Mouse (Mus musculus): ENCODE results near the gene Maats1.

The Maats1 gene

DNA sequence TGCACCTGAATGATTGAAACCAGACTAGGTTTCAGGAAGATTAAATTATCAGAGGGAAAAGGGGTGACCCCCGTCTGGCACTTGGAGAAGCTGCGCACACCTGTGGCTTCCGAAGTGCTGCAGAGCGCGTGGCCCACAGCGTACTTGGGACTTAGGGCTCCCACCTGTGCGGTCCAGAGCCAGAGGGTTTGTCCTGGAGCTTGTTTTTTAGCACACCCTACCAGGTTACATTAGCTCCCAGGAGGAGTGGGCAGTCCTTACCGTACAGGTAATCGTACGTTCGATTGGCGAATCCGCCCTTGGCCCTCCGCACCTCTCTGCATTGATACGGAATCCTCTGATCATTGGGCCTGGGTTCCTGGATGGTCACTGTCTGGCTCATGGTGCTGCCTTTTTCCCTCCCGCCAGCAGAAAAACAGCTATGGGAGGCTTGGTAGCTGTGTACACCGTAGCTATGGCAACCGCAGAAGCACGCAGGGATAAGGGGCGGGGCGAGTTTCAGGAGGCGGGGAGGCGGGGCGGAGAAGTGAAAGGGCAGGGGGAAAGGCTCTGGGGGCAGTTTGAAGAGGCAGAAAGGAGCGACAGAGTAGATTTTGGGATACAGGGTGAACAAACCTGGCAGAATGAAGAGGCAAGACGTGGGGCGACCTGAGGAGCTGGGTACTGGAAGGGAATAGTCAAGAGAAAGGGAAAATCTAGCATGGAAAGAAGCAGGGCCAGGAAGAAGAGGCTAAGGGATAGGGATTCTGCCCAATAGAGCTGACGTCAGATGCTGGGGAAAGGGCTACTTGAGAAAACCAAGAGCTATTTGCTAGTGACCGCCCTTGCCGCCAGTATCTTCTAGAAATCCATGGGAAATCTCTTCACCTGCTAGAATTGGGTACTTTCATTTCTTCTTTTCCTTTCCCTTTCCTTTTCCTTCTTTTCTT, at the start of gene Maats1:
Gene Maats1 (minus strand): TSS at position 748 of the 929 bp plus-strand sequence.
- no peak for TF ChIP-seq GATA4 (IDR thresholded peaks at IDR 0.05; ENCODE audit: insufficient replicate concordance, low read length)

DNA sequence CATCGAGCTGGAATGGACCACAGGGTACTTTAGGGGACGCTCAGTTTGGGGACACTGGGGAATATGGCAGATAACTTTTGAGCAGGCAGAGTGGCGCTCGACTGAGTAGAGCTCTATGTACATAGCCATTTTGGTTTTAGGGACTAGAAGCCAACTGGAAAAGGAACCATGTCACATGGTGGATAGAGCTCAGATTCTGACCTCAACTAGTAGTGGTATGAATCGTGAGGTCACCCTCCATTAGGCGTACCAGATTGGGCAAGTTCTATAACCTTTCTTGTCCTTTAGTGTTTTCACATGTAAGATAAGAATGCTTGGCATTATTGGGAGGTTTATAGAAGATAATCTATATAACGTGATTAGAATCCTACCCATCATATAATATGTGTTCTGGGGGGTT, 48.4 kb upstream of the Maats1 start:
- no peak for TF ChIP-seq GATA4 (IDR thresholded peaks at IDR 0.05; ENCODE audit: insufficient replicate concordance, low read length)

DNA sequence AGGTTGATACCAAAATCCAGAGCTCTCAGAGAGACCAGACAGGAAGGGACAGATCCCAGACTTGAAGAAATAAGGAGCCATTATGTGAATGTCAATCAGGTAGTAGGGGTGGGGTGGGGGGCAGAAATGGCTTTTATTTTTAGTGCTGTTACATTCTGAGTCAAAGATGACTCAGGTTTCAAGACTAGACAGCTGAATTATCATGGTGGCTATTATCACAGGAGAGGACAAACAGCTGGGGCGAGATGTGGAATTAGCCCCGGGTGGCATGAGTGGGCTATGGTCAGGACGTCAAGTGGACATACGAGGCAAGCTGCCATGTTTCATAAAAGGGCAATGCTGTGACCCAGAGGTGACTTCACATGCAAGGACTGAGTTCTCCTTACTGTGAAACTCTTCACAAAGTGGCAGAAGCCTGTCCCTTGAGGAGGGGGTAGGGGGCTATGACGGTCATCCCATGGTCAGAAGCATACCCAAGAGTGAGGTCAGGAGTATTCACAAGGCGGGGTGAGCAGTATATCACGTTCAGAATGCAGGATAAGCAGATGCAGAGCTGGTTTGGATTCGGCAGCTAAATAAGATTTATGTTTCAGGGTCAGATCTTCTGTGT, 47.4 kb upstream of the Maats1 start:
- no peak for TF ChIP-seq GATA4 (IDR thresholded peaks at IDR 0.05; ENCODE audit: insufficient replicate concordance, low read length)

DNA sequence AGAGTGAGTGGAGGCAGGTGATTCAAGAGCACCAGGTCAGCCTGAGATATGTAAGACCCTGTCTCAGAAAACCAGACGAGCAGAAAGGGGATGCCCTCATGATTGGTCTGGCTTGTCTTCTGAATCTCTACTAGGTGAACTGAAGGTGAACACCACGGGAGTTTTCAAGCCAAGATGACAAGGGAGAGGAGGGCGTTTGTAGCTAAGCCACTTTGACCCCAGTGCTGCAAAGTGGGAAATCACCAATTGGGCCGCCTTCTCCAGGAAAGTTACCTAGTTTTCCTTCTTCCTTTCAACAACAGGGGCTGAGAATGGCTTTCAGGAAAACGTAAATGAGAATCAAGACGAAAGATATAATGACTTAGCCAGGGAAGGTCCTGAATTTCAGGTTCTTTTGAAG, 46.8 kb upstream of the Maats1 start:
- TF ChIP-seq GATA4 (IDR thresholded peaks at IDR 0.05; ENCODE audit: insufficient replicate concordance, low read length): no peak

DNA sequence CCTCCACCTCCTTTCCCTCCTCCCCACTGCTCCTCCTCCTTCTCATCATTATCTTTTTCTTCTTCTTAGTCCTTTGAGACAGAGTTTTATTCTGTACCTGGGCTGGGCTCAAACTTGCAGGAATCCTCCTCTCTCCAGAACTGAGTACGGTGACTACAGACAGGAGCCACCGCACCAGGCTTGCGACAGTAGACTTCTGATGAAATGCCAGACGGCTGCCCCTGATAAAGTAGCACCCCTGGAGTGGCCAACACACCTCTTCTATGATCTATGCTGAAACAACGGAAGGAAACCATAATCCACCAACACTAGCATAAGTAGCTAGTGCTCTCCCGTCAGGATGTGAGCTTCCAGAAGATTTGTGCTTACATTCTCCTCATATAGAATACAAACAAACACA, 45.4 kb upstream of the Maats1 start:
- no peak for TF ChIP-seq GATA4 (IDR thresholded peaks at IDR 0.05; ENCODE audit: insufficient replicate concordance, low read length)

DNA sequence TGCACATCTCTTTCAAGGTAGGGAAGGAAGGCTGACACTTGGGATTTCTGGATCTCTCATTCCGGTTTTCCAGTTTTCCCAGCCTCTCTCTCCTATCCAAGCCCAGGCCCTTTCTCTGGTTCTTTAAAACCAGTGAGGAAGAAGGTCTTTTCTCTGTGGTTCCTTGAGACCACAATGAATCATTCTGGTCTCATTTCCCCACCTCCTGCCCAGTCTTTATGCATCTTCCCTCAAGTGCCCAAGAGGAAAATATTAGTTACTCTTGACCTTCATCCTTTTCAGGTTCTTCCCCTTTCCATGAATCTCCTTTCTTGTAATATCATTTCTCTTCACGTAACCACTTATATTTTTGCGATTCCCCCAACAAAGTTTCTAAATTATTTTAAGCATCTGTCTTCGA, 43.8 kb upstream of the Maats1 start:
- no peak for TF ChIP-seq GATA4 (IDR thresholded peaks at IDR 0.05; ENCODE audit: insufficient replicate concordance, low read length)

DNA sequence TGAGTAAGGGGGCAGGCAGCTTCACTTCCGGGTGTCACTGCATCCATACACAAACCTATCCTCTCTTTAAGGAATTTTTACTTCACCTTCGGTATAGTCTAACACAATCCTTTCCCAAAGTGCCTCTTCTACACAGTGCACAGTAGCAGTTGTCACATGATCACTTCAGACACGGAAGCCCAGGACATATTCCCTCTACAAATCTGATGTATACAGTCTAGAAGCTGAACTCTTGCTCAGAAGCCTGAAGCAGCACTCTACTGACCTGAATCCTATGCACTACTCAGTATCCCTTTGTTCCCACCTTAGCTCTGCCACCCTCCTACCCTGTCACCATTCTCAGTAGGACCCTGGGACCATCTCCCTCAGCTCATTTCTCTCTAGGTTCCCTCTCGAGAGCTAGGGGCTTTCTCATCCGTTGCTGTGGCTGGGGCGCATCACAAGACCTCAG, 43.3 kb upstream of the Maats1 start:
- no peak for TF ChIP-seq GATA4 (IDR thresholded peaks at IDR 0.05; ENCODE audit: insufficient replicate concordance, low read length)

DNA sequence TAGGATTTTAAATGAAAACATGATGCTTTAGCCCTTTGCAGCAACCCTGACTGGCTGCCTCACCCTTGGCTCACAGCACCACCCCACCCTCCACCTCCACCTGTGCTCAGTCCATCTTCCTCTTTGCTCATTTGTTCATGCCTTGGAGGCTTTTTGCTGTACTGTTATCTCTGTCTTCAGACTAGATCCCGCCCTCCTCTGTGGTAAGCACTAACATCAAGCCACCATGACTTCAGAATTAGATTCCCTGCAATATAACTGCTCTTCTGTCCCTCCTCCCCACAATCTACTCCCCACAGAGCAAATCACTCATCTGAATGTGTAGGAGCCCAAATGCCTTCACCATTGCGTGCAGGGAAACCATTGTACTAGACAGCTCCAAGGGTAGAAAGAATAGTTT, 41.7 kb upstream of the Maats1 start:
- TF ChIP-seq GATA4 (IDR thresholded peaks at IDR 0.05; ENCODE audit: insufficient replicate concordance, low read length): no peak

DNA sequence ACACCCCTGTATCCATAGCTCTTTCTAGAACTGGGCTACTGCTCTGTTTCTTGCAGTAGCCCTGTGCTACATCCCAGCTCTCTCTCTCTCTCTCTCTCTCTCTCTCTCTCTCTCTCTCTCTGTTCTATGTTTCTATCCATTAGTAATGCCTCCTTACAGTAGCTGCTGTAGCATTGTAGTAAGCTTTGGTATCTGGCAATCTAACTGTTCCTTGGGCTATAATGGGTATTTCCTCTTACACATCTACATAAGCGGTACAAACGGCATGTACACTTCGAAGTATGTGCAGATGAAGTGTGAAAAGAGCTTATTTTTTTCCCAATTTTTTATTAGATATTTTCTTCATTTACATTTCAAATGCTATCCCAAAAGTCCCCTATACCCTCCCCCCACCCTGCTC, 38.0 kb upstream of the Maats1 start:
- TF ChIP-seq GATA4 (IDR thresholded peaks at IDR 0.05; ENCODE audit: insufficient replicate concordance, low read length): no peak

DNA sequence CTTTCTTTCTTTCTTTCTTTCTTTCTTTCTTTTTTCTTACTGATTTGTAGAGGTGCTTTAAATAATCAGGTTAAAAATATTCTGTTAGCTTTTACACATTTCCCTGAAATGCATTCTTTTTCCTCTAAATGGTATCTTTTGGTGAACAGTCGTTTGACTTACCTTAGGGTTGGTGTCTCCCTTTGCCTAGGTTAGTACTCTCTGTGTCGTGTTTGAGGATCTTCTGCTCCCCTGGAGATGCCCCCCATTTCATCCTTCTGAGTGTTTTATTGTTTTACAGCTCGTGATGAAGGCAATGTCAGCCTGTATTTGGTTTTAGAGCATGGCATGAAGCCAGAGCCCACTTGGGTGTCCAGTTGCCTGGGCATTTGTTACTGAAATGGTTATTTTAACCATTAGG, 37.5 kb upstream of the Maats1 start:
- TF ChIP-seq GATA4 (IDR thresholded peaks at IDR 0.05; ENCODE audit: insufficient replicate concordance, low read length): no peak

DNA sequence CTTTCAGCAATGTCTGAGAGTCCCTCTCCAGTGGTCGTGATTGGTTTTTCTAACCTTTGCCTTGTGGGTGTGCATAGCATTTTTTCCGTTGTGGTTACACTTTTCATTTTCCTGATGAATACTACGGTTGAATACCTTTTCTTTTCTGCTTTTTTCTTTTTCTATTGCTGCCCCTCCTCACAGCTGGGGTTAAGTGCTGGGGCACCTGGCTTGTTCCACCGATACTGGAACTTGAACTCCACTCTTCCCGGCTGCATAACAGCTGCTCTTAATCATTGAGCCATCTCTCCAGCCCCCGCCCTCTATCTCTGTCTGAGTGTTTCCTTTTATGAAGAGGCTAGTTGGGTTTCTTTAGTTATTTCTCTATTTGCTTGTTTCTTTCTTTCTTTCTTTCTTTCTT, 37.1 kb upstream of the Maats1 start:
- TF ChIP-seq GATA4 (IDR thresholded peaks at IDR 0.05; ENCODE audit: insufficient replicate concordance, low read length): no peak

DNA sequence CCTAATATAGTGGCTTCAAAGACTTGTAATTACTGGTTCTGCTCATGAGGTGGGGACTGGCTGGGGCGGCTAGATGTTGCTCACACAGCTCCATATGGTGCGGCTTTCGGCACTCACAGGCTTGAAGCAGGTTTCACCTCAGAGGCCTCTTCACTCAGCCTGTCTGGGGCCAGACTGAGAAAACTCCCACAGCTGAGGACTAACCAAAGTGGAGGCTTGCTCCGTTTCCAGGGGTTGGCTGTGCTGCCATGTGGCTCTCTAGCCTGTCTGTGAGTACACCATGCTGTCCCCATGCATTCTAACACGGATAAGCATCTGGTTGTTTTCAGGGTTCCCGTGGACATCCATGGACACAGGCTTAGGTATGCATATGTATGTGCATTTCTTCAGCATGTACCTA, 36.6 kb upstream of the Maats1 start:
- no peak for TF ChIP-seq GATA4 (IDR thresholded peaks at IDR 0.05; ENCODE audit: insufficient replicate concordance, low read length)

DNA sequence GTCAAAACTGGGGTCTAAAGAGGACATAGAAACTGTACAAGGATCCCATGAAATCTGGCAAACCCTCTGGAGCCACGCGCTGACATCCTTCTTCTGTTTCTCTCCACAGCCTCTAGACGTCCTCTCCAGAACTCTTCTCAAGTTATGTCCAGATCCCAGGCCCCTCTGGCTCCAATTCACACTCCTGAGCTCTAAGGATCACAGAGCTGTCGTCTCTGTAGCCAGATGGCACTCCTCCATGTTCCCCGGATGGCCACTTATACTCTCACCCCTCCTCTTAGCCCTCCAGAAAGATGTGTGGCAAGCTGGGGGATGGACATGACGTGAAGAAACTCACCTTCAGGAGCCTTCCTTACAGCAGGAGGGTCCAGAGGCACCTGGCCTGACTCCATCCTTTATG, 35.6 kb upstream of the Maats1 start:
- TF ChIP-seq GATA4 (IDR thresholded peaks at IDR 0.05; ENCODE audit: insufficient replicate concordance, low read length): no peak

DNA sequence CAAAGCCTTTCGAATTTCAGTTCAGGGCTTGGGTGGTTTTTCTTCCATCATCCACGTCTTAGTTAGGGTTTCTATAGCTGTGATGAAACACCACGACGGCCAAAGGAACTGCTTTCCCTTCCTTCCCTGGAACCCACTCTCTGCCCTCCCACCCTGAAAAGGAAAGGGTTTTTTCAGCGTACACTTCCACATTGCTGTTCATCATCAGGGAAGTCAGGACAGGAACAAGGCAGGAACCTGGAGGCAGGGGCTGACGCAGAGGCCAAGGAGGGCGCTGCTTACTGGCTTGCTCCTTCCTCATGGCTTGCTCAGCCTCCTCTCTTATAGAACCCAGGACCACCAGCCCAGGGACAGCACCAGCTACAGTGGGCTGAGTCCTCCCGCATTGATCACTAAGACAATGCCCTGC, 34.9 kb upstream of the Maats1 start:
- no peak for TF ChIP-seq GATA4 (IDR thresholded peaks at IDR 0.05; ENCODE audit: insufficient replicate concordance, low read length)

DNA sequence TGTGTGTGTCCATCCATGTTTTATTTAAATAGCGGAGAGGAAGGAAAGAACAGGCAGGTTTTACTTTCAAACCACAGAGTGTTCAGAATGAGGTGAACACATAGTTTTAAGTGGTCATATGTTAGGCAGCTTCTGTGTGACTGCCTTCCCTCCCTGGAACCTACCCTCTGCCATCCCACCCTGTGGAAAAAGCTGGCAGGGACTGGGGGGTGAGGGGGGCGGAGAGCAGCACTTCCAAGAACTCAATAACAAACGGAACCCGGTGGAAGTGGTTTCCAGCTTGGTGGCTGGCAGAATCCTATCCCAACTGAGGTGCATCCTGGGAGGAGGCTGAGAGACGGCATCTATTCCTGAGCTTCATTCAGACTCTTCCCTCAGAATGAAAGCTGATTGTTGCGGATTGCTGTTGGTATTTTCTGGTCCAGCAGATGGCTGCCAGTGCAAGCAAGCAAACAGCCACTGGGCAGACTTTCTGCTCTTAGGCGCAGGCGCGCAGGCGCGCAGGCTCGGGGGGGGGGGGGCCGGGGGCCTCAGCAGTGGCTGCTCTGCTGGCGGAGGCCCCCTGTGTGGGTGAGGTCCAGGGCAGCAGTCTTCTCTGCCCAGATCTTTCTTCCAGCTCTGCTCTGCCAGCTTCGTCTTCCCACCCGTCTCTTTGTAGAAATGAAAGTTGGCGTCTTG, 34.4 kb upstream of the Maats1 start:
- no peak for TF ChIP-seq GATA4 (IDR thresholded peaks at IDR 0.05; ENCODE audit: insufficient replicate concordance, low read length)

DNA sequence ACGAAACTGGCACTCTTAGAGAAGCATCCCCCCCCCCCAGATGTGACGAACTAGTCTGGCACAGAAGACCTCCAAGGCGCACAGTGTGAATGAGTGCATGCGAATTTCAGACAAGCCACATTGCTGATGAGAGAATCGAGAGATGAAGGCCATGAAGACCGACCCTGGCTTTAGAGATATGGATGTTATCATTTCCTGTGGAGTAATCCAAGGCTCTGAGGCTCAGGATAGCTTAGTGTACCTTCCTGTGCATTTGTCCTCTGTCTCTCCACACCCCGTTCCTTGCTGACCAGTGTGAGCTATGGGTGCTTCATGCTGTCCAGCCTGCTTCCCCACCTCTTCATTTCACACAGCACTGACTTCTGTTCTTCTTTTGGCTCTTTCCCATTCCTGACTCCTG, 33.2 kb upstream of the Maats1 start:
- TF ChIP-seq GATA4 (IDR thresholded peaks at IDR 0.05; ENCODE audit: insufficient replicate concordance, low read length): no peak
